Mouse (Mus musculus) mouse embryonic stem cell (cell line): ENCODE results near the gene Rcor3.

Experiments
- in situ Hi-C, 2 experiments: fragments of 300-500 bp; cut with MboI; formaldehyde crosslinking; loops; 1 replicate in 1 of 2; 3 replicates in 1 of 2; pipeline ENCODE4 v1.14.3; 2019 to 2020; ENCODE audit warnings: low sequenced_read_pairs in 2 of 2, low pct_unique_long_range_greater_than_20kb in 1 of 2, mixed read lengths in 1 of 2; ENCODE audit not compliant: unreplicated experiment in 1 of 2

Rcor3 gene

DNA sequence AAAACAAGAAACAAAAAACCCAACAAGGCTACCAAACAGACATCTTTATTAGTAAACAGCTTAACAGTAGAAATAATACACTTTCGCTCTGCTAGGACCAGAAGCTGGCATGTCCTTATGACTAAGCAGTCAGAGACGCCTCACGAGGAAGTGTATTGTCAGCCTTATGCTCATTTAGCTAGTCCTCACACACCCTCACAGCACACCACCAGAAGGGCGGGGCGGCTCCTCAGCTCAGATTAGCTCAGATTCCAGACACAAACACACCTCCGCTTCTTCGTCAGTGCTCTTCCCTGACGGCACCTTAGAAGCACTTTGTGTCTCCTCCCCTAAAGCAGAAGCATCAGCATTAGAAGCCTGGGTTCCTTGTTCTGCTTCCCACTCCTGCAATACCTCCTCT lies 36.5 kb downstream of the Rcor3 start:
- in situ Hi-C loops = no loop called here

DNA sequence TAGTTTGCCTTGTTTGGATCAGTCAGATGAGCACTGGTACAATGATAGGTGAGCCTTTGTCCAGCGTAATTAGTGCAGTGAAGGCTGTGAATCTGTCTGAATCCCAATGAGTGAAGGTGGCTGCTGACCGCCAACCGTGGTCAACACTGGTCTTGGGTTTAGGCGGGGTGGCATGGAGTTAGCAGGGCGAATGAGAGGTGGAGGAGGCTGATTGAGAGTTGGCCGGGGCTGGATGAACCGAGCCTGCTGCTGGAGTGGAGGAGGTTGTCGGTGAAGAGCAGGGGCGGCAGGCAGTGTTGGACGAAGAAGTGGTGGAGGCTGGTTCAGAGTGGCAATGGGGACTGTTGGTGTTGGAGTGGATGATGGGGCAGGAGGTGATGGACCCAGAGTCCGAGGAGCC lies 37.1 kb downstream of the Rcor3 start:
- in situ Hi-C loops = no loop called here

DNA sequence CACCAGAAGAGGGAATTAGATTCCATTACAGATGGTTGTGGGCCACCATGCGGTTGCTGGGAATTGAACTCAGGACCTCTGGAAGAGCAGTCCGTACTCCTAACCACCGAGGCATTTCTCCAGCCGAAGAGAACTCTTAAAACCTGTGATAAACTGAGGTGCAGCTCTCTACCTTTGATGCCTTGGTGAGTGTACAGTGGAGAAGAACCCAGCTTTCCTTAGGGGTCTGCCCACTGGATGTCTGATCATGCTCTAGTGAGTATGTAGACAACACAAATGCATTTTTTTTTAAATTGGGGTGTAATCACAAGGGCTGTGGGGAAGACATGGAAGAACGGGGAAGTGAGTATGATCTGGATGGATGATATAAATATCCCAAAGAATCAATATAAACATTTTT lies 42.2 kb downstream of the Rcor3 start:
- in situ Hi-C loops = loop anchor here in 1 of 2 experiments (5.0 kb wide), 1 partner anchor 258 kb away; no protein-coding TSS in a partner anchor

GRCm38 (mm10) chr1:192094451-192095170 lies 43.3 kb downstream of the Rcor3 start:
- in situ Hi-C loops = loop anchor here in 1 of 2 experiments (5.0 kb wide), 1 partner anchor 257 kb away; no protein-coding TSS in a partner anchor

- in situ Hi-C loops = no loop called here
Measured at GRCm38 (mm10) chr1:192092879-192093660, 44.8 kb downstream of the Rcor3 start.

- in situ Hi-C loops = no loop called here
Measured at GRCm38 (mm10) chr1:192091806-192092772, 45.8 kb downstream of the Rcor3 start, which contains the start of gene Traf5. TSS of gene Traf5 (minus strand) at chr1:192092559.

DNA sequence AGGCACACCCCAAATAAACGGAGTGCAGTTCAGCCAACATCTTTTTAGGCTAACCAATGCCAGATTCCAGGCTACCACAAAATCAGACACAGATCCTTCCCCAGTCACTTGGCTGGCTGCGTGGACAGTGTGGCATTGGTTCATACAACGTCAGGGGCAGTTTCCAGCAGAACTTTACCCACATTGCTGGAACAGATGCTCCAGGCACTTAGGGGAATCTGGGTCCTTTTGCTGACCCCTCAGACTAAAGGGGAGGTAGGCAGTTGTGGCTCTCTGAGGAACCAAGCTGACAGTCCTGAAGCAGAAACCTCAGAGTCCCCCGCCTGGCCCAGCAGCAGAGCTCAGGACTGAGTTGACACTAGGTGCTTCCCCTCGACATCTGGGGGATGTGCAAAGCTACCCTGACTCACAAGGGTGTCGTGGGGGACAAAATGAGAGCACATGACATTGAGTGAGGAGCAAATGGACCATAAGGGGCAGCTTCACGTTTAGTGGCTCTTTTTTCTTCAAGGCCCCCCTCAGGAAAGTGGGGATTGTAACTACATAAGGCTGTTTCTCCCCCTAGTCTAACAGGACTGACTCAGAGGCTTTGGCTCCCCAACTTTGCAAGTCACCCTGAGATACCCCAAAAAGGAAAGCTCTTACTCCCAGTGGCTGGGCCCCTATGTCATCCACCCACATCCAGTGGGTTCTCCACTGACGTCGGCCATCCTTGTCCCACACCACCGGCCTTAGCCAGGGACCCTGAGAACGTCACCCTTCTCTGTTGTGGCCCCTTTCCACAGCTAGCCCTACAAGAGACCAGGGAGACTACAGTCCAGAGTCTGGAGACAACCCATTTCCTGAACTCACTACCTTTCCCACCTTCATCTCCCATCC lies 46.9 kb downstream of the Rcor3 start:
- in situ Hi-C loops = no loop called here

GRCm38 (mm10) chr1:192090281-192090680 lies 47.6 kb downstream of the Rcor3 start:
- in situ Hi-C loops = no loop called here

DNA sequence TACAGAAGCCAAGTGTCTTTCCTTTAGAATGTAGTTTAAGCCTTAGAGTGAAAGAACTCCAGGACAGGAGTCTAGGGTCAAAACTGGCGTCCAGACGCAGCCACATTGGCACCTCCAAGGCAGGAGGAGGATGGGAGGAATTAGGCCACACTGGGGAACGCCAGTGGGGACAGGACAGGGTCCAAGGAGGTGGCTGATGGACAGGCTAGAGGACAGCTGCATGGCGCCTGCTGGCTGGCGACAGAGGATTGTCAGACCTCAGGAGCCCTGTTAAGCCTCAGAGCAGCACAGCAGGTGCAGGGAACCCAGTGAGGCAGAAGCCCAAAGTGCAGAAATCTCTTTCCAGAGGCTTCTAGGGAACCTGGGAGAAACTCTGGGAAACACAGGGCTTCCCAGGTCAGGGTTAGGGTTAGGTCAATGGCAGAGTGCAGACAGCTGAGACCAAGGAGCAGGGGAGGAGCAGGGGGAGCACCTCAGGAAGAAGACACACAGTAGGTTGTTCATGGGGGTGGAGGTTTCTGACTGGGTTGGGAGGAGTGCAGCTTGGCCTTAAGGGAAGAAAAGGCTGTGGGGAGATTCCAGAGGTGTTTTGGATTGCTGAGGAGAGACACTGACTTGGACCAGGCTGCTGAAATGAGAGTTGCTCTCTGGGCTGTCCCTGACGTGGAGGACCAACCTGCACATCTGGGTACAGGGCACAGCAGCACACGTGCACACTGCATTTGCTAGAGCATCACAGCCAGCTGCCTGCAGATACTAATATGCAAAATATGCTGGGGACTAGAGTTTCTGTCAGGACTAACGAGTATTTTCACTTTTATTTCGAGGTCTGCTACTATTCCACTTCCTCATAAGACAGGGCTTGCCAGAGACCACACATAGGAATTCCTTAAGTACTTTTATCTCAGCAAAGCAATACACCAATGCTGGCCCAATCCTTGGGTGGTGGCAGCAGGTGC lies 48.4 kb downstream of the Rcor3 start:
- in situ Hi-C loops = no loop called here

GRCm38 (mm10) chr1:192088011-192088410 lies 49.9 kb downstream of the Rcor3 start:
- in situ Hi-C loops = no loop called here

DNA sequence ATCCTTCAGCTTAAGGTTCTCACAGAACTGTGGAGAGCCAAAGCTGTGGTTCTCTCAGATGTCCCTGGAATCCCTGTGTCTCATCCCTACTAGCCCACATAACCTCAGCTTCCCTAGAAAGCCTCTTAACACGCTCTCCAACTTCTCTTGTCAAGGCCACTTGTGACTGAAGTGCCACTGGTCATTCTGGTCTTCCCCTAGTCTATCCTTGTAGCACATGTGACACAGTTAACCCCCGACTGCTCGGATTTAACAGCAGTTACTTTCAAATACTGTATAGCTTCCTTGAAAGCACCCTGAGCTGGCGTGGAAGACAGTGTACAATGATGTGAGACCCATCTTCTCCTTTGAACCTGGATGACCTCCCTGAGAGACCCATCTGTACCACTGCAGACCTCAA lies 50.8 kb downstream of the Rcor3 start:
- in situ Hi-C loops = no loop called here

GRCm38 (mm10) chr1:192086279-192087037 lies 51.4 kb downstream of the Rcor3 start:
- in situ Hi-C loops = no loop called here

GRCm38 (mm10) chr1:192085218-192085617 lies 52.6 kb downstream of the Rcor3 start:
- in situ Hi-C loops = no loop called here

DNA sequence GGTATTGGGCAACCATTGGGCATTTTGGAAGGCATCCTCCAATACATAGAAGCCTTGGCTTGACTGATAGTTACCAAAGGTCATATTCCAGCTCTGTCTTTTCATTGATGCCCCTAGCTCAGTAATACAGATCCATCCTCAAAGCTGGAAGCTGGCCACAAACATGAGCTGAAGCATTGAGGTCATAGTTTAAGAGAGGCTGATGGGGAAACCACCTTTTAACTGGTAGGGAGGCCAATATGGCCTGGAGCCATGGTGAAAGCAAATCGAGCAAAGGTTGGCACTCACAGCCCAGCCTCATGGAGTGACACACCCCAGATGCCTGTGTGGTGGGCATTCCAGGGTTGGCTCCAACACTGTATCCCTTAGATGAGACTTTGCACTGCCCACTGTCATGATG lies 55.2 kb downstream of the Rcor3 start:
- in situ Hi-C loops = no loop called here

- in situ Hi-C loops = no loop called here
Measured at GRCm38 (mm10) chr1:192081129-192081528, 56.7 kb downstream of the Rcor3 start.

DNA sequence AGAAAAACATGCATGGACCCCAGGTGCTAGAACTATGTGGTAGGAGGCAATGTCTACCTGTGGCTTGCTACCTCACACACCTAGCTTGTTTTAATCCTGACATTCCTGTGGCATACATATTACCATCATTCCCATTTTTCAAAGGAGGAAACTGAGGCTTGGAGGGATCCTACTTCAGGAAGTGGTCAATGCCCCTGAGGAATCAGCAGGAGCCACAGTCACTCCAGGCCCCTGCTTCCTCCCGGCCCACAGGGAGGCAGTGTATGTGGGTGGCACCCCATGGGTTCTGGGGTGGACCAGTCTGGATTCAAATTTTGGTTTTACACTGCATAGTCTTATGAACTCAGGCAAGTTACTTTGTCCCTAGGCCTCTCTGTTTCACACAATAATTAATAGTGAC lies 58.7 kb downstream of the Rcor3 start:
- in situ Hi-C loops = no loop called here
